Mouse (Mus musculus) retina, embryonic 14.5 days (tissue): ENCODE measurements at regions not wholly inside any gene's neighbourhood (a gene's known extent, or its start where the extent isn't known, plus 50 kb on each side); places are given as distances from the start of the nearest gene placed in this dataset.

Experiments used
- DNase-seq: peaks from one replicate; pipeline ENCODE4 v3.0.0-alpha.2; 2015; ENCODE audit warnings: low spot score

GRCm38 (mm10) chr6:110439509-110439908 lies 205.9 kb upstream of the Grm7 start:
- no peak for DNase-seq

DNA sequence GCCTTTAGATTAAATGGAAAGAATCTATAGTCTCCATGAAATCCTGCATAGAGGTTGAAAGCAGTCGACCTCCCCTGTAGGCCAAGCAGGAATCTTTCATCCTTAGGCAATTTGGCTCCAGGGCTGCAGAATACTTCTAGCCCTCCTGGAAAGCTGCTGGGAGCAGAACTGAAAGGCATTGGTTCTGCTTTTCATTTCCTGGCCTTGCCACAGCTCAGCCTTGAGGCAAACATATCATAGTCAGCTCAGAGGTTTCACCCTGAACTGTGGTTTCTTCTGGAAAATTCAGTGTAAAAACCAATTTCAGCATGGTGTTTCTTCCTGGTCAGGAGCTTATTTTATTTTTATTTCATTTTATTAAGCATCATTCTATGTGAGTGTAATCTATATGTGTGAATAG lies 182.0 kb upstream of the Grm7 start:
- no peak for DNase-seq

GRCm38 (mm10) chr6:110467661-110468060 lies 177.7 kb upstream of the Grm7 start:
- DNase-seq: no peak

- no peak for DNase-seq
Observed at GRCm38 (mm10) chr6:110505861-110506260, 139.5 kb upstream of the Grm7 start.

GRCm38 (mm10) chr6:110510494-110510893 lies 134.9 kb upstream of the Grm7 start:
- DNase-seq: no peak

DNA sequence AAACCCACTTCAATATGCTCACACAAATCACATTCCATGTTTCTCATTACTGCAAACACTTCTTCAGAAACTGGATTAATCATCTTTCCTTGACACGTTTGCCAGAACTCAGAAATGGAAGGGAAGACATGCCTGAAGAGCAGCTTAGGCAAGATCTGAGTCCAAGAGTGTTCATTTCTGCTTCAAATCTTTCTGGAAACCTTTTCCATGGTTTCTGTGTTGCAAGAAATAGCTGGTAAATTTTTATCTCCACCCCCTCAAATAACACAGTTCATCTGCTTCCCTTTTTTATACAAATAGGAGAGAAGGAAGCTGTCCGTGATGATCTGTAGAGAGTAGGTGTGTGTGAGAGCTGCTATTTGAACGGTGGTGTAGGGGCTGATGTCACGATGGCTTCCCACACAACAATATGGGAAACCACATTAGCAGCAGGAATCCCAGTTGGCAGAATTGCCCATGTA lies 106.6 kb upstream of the Grm7 start:
- no peak for DNase-seq

GRCm38 (mm10) chr6:110545542-110545941 lies 99.8 kb upstream of the Grm7 start:
- peak; percentile 56 for DNase-seq

- DNase-seq: no peak
Observed at GRCm38 (mm10) chr6:110554847-110555246, 90.5 kb upstream of the Grm7 start.

- DNase-seq: peak; percentile 64
Observed at GRCm38 (mm10) chr6:110559656-110560055, 85.7 kb upstream of the Grm7 start.

GRCm38 (mm10) chr6:110560426-110560825 lies 85.0 kb upstream of the Grm7 start:
- DNase-seq: peak; percentile 19

DNA sequence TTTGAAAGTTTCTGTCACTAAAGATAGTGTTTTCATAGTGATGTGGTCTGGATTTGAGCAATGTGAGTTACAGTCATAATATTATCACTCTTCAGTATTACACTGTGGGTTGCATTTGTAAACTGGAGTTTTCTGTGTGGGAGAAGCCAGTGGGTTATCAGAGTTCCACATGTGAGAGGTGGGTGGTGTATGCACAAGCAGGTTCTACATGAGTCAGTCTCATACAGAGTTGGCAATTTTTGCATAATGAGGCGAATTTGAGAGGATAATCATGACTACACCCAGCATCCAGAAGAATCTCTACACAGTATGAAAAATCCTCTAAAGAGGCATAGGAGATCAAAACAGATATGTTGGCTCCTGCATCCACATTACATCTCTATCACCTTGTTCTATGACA lies 68.2 kb upstream of the Grm7 start:
- DNase-seq: no peak
